Mouse (Mus musculus): ENCODE measurements at regions not wholly inside any gene's neighbourhood (a gene's known extent, or its start where the extent isn't known, plus 50 kb on each side); places are given as distances from the start of the nearest gene placed in this dataset.
"Not testable (repeated sequence)": the region's sequence is repeated elsewhere in the genome, so short reads cannot be mapped to it uniquely, and the experiment has no call there.

- TF ChIP-seq GATA1, TAL1 (IDR thresholded peaks at IDR 0.05; ENCODE audit: low read length): not testable (repeated sequence)
Measured at GRCm38 (mm10) chr8:89924697-89925096, 423.4 kb downstream of the Tox3 start.

Measured in erythroblast, embryonic 14.5 days (primary cell).